Mouse (Mus musculus) Patski (cell line): ENCODE measurements at regions not wholly inside any gene's neighbourhood (a gene's known extent, or its start where the extent isn't known, plus 50 kb on each side); places are given as distances from the start of the nearest gene placed in this dataset.

Source experiments
- ATAC-seq: fragments of 100-300 bp; one replicate; pipeline ENCODE4 v1.8.0; 2021
- CTCF ChIA-PET: fragments of 350-600 bp; sonication (Branson Sonifier 250); formaldehyde crosslinking; loops from one replicate; lab custom pipeline; 2022; ENCODE audit warnings: inconsistent platforms; lab: Charles Lee
- POLR2A ChIA-PET: fragments of 350-600 bp; sonication (Branson Sonifier 250); formaldehyde crosslinking; loops from one replicate; lab custom pipeline; 2022; ENCODE audit warnings: antibody characterized with exemption, inconsistent platforms; lab: Charles Lee
- DNase-seq: peaks from one replicate; pipeline ENCODE4 v3.0.0-alpha.2; 2011; ENCODE audit warnings: low read depth, low spot score
- H3K27me3 ChIP-seq: fragments of 371-371 bp; one replicate; pipeline ENCODE4 v1.5.1; 2021
- CTCF ChIP-seq: fragments of 100-300 bp; IDR thresholded peaks from one replicate; pipeline ENCODE4 v1.5.1; 2021
- in situ Hi-C: fragments of 300-500 bp; cut with MboI; formaldehyde crosslinking; loops from 3 replicates; pipeline ENCODE4 v1.11.1; 2018; ENCODE audit warnings: low pct_unique_long_range_greater_than_20kb, mixed read lengths

GRCm38 (mm10) chr2:7974471-7974870 lies 465.1 kb upstream of the Celf2 start:
- CTCF ChIA-PET: no interaction called here
- DNase-seq (no peak), ATAC-seq (no peak)
- no peak for TF ChIP-seq CTCF
- H3K27me3 ChIP-seq: peaks cover 3% of the 10 kb centered on the region
- POLR2A ChIA-PET: no interaction called here
- in situ Hi-C loops: no loop called here

- POLR2A ChIA-PET: no interaction called here
- ATAC-seq (no peak), DNase-seq (no peak)
- in situ Hi-C loops: no loop called here
- peaks cover 2% of the 10 kb centered on the region for H3K27me3 ChIP-seq
- no peak for TF ChIP-seq CTCF
- CTCF ChIA-PET: no interaction called here
Measured at GRCm38 (mm10) chr2:7963456-7963855, 454.1 kb upstream of the Celf2 start.

GRCm38 (mm10) chr2:7954210-7954609 lies 444.8 kb upstream of the Celf2 start:
- ChIA-PET POLR2A (no interaction called here), CTCF (no interaction called here)
- DNase-seq (no peak), ATAC-seq (no peak)
- no peak for TF ChIP-seq CTCF
- in situ Hi-C loops: no loop called here
- H3K27me3 ChIP-seq: no peaks in the 10 kb centered on the region

- ATAC-seq (no peak), DNase-seq (no peak)
- ChIA-PET CTCF (no interaction called here), POLR2A (no interaction called here)
- H3K27me3 ChIP-seq: no peaks in the 10 kb centered on the region
- in situ Hi-C loops: no loop called here
- no peak for TF ChIP-seq CTCF
Measured at GRCm38 (mm10) chr2:7952846-7953245, 443.5 kb upstream of the Celf2 start.

- ATAC-seq (no peak), DNase-seq (no peak)
- TF ChIP-seq CTCF: no peak
- POLR2A ChIA-PET: no interaction called here
- H3K27me3 ChIP-seq: peaks cover 12% of the 10 kb centered on the region
- in situ Hi-C loops: no loop called here
- CTCF ChIA-PET: interaction anchor here (1.6 kb wide), 1 partner anchor 16 kb away, joined by 4 read pairs; no protein-coding TSS in a partner anchor
Measured at GRCm38 (mm10) chr2:7944946-7945345, 435.6 kb upstream of the Celf2 start.

- DNase-seq (no peak), ATAC-seq (no peak)
- TF ChIP-seq CTCF: no peak
- no peaks in the 10 kb centered on the region for H3K27me3 ChIP-seq
- in situ Hi-C loops: no loop called here
- ChIA-PET POLR2A (no interaction called here), CTCF (no interaction called here)
Measured at GRCm38 (mm10) chr2:7933617-7934016, 424.3 kb upstream of the Celf2 start.

- POLR2A ChIA-PET: interaction anchor here (0.6 kb wide), 1 partner anchor 144 kb away, joined by 3 read pairs; no protein-coding TSS in a partner anchor
Measured at GRCm38 (mm10) chr2:7906271-7906670, 396.9 kb upstream of the Celf2 start.

GRCm38 (mm10) chr2:7893787-7894186 lies 384.4 kb upstream of the Celf2 start:
- CTCF ChIA-PET: no interaction called here
- no peak for TF ChIP-seq CTCF
- H3K27me3 ChIP-seq: no peaks in the 10 kb centered on the region
- POLR2A ChIA-PET: no interaction called here
- no peak for ATAC-seq
- in situ Hi-C loops: no loop called here
- DNase-seq: no peak

More at GRCm38 (mm10) chr2:7906271-7906670, 396.9 kb upstream of the Celf2 start:
- ATAC-seq (no peak), DNase-seq (no peak)
- no peak for TF ChIP-seq CTCF
- in situ Hi-C loops: no loop called here
- H3K27me3 ChIP-seq: peaks cover 4% of the 10 kb centered on the region
- CTCF ChIA-PET: no interaction called here
